ENCODE assay signal across 8 mouse cellular contexts in the genomic region with DNA sequence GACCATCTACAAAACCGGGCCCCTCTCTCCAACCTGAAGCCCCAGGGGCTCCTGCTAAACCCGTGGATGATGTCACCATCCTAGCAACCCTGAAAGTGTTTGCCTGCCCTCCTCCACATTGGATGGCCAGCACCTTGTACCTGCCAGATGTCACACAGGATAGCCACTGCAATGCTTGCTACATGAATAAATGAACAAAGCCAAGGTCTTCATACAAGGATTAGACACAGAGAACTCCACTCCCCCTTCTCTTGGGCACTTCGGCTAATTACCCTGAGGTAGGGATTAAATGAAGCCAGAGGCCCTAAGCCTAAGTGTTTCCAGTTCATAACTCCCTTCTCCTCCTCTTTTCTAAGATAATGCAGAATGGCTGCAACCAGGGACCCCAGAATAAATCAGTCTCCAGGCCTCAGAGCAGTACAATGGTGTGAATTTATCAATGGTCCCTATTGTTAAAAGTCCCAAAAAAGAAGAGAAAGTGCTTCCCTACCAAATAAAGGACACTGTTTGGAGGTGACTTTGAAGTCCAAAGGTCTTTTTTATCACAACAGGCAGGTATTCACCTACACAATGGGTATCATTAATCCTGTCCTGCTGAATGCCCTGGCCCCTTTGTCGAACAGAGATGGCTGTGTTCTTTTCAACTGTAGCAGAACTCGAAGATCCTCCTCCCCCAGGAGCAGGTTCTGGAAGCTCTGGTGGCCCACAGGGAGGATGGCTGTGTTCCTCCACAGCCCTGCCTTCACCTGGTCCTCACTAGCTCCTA. TPM values are rescaled to one million over a fixed set of nuclear protein-coding genes. Genes with fewer than 3 reads are reported as not detected.
DNase-seq lines count a peak whose midpoint lies in the region; ATAC-seq and TF ChIP-seq lines count a peak whose summit lies in the region.

No protein-coding gene starts in this region.

- ATAC-seq in heart, embryonic 15.5 days (replicated peaks; ENCODE audit: insufficient number of reproducible peaks, insufficient read depth, low FRiP score, low read depth), result no peak
- no peak for ATAC-seq in hindbrain, embryonic 15.5 days (ENCODE audit: low FRiP score, low read depth)
- no peak for ATAC-seq in midbrain, postnatal 0 days (ENCODE audit: low FRiP score)

- peak overlapping the region; percentile 77 for H3K4me3 ChIP-seq in heart, embryonic 15.5 days
- H3K4me3 ChIP-seq in bone marrow macrophage, adult 2 months (ENCODE audit: insufficient read depth, low read length), result peak overlapping the region; percentile 92
- peak overlapping the region; percentile 53 for H3K4me3 ChIP-seq in hindbrain, embryonic 15.5 days
- peak overlapping the region; percentile 71 for H3K4me3 ChIP-seq in midbrain, postnatal 0 days (ENCODE audit: low read depth, low read length)

- peaks cover 37% of the 10 kb centered on the region for H3K4me1 ChIP-seq in heart, embryonic 15.5 days (replicated peaks)
- H3K4me1 ChIP-seq in bone marrow macrophage, adult 2 months (ENCODE audit: control insufficient read depth, insufficient read depth, low read length), result peaks cover 7% of the 10 kb centered on the region
- peaks cover 22% of the 10 kb centered on the region for H3K4me1 ChIP-seq in hindbrain, embryonic 15.5 days (replicated peaks)
- no peaks in the 10 kb centered on the region; the same call in 1 of the 2 replicates for H3K4me1 ChIP-seq in midbrain, postnatal 0 days (ENCODE audit: insufficient read depth, low read length)

- H3K36me3 ChIP-seq in heart, embryonic 15.5 days, result peaks cover 17% of the 10 kb centered on the region; the same call in 1 of the 2 replicates
- no peaks in the 10 kb centered on the region for H3K36me3 ChIP-seq in hindbrain, embryonic 15.5 days
- H3K36me3 ChIP-seq in midbrain, postnatal 0 days (ENCODE audit: insufficient read depth, low read length), result no peaks in the 10 kb centered on the region

- no peak for TF ChIP-seq POLR2A in bone marrow macrophage, adult 2 months (IDR thresholded peaks at IDR 0.05; ENCODE audit: borderline replicate concordance, low read depth, low read length)

- TF ChIP-seq CTCF in bone marrow macrophage, adult 2 months (IDR thresholded peaks at IDR 0.05; ENCODE audit: low read depth, low read length), result no peak
- no peak for TF ChIP-seq CTCF in midbrain, postnatal 0 days (IDR thresholded peaks at IDR 0.05)

- H3K9me3 ChIP-seq in heart, embryonic 15.5 days (replicated peaks), result no peaks in the 10 kb centered on the region
- no peaks in the 10 kb centered on the region for H3K9me3 ChIP-seq in hindbrain, embryonic 15.5 days
- H3K9me3 ChIP-seq in midbrain, postnatal 0 days (ENCODE audit: low read length), result no peaks in the 10 kb centered on the region

- H3K27me3 ChIP-seq in heart, embryonic 15.5 days, result no peaks in the 10 kb centered on the region
- H3K27me3 ChIP-seq in hindbrain, embryonic 15.5 days, result peaks cover 9% of the 10 kb centered on the region; the same call in 1 of the 2 replicates
- 0 out of 2 replicates have a peak, but pooled peaks cover 8% of the 10 kb centered on the region for H3K27me3 ChIP-seq in midbrain, postnatal 0 days (ENCODE audit: insufficient read depth, low read length)

- H3K27ac ChIP-seq in heart, embryonic 15.5 days, result peak overlapping the region; percentile 93; the same call in 1 of the 2 replicates
- no peak overlapping the region for H3K27ac ChIP-seq in bone marrow macrophage, adult 2 months (ENCODE audit: insufficient read depth, low read depth, low read length)
- 0 out of 2 replicates have a peak overlapping the region, but pooled peaks have one; percentile 79 for H3K27ac ChIP-seq in hindbrain, embryonic 15.5 days (replicated peaks)
- H3K27ac ChIP-seq in midbrain, postnatal 0 days (ENCODE audit: low read depth, low read length), result no peak overlapping the region

- peak overlapping the region; percentile 86; the same call in 1 of the 2 replicates for H3K9ac ChIP-seq in heart, embryonic 15.5 days
- H3K9ac ChIP-seq in hindbrain, embryonic 15.5 days, result no peak overlapping the region; the same call in 1 of the 2 replicates
- no peak overlapping the region for H3K9ac ChIP-seq in midbrain, postnatal 0 days (replicated peaks; ENCODE audit: low read length, poor library complexity, severe bottlenecking)

- intact Hi-C loops in heart, postnatal 14 days (cut with DNase I), result no loop called here

- H3K4me2 ChIP-seq in heart, embryonic 15.5 days, result peak overlapping the region; percentile 60
- H3K4me2 ChIP-seq in hindbrain, embryonic 15.5 days, result peak overlapping the region; percentile 96
- H3K4me2 ChIP-seq in midbrain, postnatal 0 days (ENCODE audit: low read depth, low read length, poor library complexity, severe bottlenecking), result peak overlapping the region; percentile 99

- WGBS in heart, embryonic 15.5 days, result 33% methylated on average over 5 of the region's 5 CpGs
- WGBS in hindbrain, embryonic 15.5 days, result 33% methylated on average over 5 of the region's 5 CpGs
- 22% methylated on average over 5 of the region's 5 CpGs for WGBS in midbrain, postnatal 0 days

- DNase-seq in heart, postnatal 14 days, result no peak
- DNase-seq in midbrain, postnatal 0 days (ENCODE audit: low spot score), result no peak
- no peak for DNase-seq in left cerebral cortex, adult 9 months (ENCODE audit: low spot score in 2 of 2)
- DNase-seq in ovary, postnatal 14 days (ENCODE audit: low spot score), result no peak
- no peak for DNase-seq in spleen, postnatal 36 days (ENCODE audit: low spot score in 2 of 2)

RNA-seq across cellular contexts. Expression of a gene that starts 1.5 kb away (rescaled TPM):
- polyA plus RNA-seq in heart, embryonic 15.5 days (2015; fragmentation: Nextera tagmentation; extraction: Ambion mirVana), result 129 and 144 TPM in 2 replicates
- 10 to 100 TPM; 30.7 to 31.0 TPM for total RNA-seq in heart, postnatal 14 days (2021)
- polyA plus RNA-seq in bone marrow macrophage, adult 2 months (2012; ENCODE audit: insufficient read depth, insufficient read length, missing spikeins), result 0.41 and 1.3 TPM in 2 replicates
- polyA plus RNA-seq in hindbrain, embryonic 15.5 days (2015; fragmentation: Nextera tagmentation; extraction: Ambion mirVana), result 70.0 and 70.8 TPM in 2 replicates
- 31.0 and 36.5 TPM in 2 replicates for total RNA-seq in midbrain, postnatal 0 days (2014; rRNA removed)
- 56.1 and 58.3 TPM in 2 replicates for polyA plus RNA-seq in midbrain, postnatal 0 days (2015; fragmentation: Nextera tagmentation; extraction: Ambion mirVana)

Comparison
In these comparisons a context has a peak if more than half of its experiments do, and no peak if none do; other contexts are left out.
1. H3K27ac ChIP-seq: peak in heart, embryonic 15.5 days (single experiment) and hindbrain, embryonic 15.5 days (single experiment); none in bone marrow macrophage, adult 2 months (single experiment) and midbrain, postnatal 0 days (single experiment).
2. RNA of a gene that starts 1.5 kb away (polyA plus RNA-seq): 129 to 144 TPM in heart, embryonic 15.5 days, 70.0 to 70.8 TPM in hindbrain, embryonic 15.5 days and 56.1 to 58.3 TPM in midbrain, postnatal 0 days; 0.41 to 1.3 TPM in bone marrow macrophage, adult 2 months; every median in the first group is over 10 times any median in the second.
3. Peak in every context shown above with its lines, with median percentiles within 50 percentile points of each other: H3K4me2 ChIP-seq and H3K4me3 ChIP-seq.